Mouse (Mus musculus): Measurements from ENCODE around the gene Lmf1. TPM values are rescaled to one million over a fixed set of nuclear protein-coding genes. Genes with fewer than 3 reads are reported as not detected.

The Lmf1 gene
- polyA plus RNA-seq, 1 experiment from 2014 or later, result 32.7 TPM

DNA sequence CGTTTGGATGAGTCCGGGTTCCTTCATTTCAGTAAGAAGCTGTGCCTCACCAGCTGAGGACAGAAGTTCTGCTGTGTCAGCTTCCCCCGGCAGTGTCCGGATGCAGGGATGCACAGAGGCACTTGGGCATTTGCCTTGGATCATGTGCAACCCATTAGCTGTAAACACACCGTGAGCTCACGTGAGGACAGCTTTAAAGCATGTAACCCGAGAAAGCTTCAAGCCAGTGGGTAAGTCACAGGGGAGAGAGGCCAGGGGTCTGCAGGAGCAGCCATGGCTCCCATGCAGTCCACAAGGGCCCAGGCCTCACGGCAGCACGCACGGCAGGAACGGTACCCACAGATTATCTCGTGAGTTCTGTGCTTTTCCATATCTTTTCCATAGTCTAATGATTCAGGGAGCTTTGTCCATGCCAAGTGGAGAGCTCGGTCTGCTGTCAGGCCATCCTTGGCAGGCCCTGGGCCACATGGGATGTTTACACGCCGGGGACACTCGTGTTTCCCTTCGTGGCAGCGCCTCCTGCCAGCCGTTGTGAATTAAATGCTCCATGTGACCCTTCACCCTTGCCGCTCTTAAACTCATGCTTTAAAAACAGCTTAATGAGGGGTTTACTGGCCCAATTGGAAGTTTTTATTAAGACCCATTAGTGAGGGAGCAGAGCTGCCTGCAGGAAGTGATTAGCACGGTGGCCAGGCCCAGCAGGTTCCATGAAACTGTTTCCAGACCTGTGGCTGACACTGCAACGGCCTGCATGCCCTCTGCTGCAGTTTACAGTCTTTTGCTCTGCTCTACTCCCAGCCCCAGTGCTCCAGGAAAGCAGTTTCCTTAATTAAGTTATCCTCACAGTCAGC is 14.8 kb downstream of the Lmf1 start:
- no peak overlapping the region for H3K27ac ChIP-seq (ENCODE audit: low read length)
- no peak for ATAC-seq (ENCODE audit: low FRiP score, low TSS enrichment)
- H3K4me3 ChIP-seq (ENCODE audit: low read length), result no peak overlapping the region
- 0 out of 2 replicates have a peak overlapping the region, but pooled peaks have one; percentile 1 for H3K9ac ChIP-seq (replicated peaks; ENCODE audit: low read length)
- peaks cover 13% of the 10 kb centered on the region for H3K4me1 ChIP-seq (ENCODE audit: insufficient read depth, low read length)
- no peaks in the 10 kb centered on the region for H3K9me3 ChIP-seq (ENCODE audit: low read length)
- H3K36me3 ChIP-seq (ENCODE audit: insufficient read depth, low read length), result peaks cover 17% of the 10 kb centered on the region
- no peak overlapping the region for H3K4me2 ChIP-seq (replicated peaks; ENCODE audit: low read depth, low read length)
- 24% methylated on average over 22 of the region's 22 CpGs for WGBS
- H3K27me3 ChIP-seq (ENCODE audit: insufficient read depth, low read length), result no peaks in the 10 kb centered on the region

DNA sequence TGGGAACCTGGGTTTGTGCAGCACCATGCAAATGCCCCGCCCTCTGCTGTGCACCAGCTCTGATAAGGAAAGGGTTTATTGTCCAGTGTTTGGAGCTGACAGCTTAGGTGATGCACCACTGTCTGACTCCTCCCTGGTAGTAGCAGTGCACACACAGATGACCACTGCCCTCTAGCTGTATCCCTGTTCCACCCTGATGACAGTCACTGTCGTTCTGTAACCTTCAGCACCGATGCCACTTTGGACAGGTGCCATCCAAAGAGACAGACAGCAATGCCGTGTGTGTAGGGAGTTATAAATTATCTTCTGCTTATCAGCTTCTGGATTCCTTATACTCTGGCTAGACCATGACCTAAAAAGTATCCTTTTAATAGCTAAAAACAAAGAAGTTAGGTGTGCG is 16.6 kb downstream of the Lmf1 start:
- WGBS, result 72% methylated on average over 5 of the region's 5 CpGs
- Histone ChIP-seq H3K27ac (ENCODE audit: low read length) (no peak overlapping the region), H3K27me3 (ENCODE audit: insufficient read depth, low read length) (no peaks in the 10 kb centered on the region), H3K9ac (replicated peaks; ENCODE audit: low read length) (no peak overlapping the region), H3K36me3 (ENCODE audit: insufficient read depth, low read length) (peaks cover 10% of the 10 kb centered on the region), H3K9me3 (ENCODE audit: low read length) (no peaks in the 10 kb centered on the region), H3K4me2 (replicated peaks; ENCODE audit: low read depth, low read length) (no peak overlapping the region), H3K4me3 (ENCODE audit: low read length) (no peak overlapping the region), H3K4me1 (ENCODE audit: insufficient read depth, low read length) (peaks cover 13% of the 10 kb centered on the region)
- ATAC-seq (ENCODE audit: low FRiP score, low TSS enrichment), result no peak

DNA sequence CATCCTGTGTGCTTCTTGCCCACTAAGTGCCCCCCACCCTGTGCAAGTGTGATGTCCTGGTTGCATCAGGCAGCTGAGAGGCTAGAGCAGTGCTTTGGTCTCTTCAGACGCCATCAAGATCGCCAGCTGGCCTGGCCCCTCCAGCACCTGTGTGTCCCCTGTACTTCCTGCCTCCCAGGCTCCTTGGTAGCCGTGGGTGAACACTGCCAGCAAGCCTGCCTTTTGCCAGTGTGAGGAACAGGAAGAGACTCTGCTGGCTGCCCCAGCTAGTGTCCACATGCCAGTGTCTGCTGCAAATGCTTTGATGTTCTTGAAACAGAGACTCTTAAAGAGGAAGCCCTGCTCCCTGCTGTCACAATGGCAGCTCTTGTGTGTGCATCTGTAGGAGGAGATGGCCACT is 18.7 kb downstream of the Lmf1 start:
- Histone ChIP-seq H3K36me3 (ENCODE audit: insufficient read depth, low read length) (peaks cover 4% of the 10 kb centered on the region; the same call in 1 of the 2 replicates), H3K4me2 (replicated peaks; ENCODE audit: low read depth, low read length) (no peak overlapping the region), H3K27ac (ENCODE audit: low read length) (no peak overlapping the region), H3K4me1 (ENCODE audit: insufficient read depth, low read length) (peaks cover 13% of the 10 kb centered on the region), H3K27me3 (ENCODE audit: insufficient read depth, low read length) (no peaks in the 10 kb centered on the region), H3K9me3 (ENCODE audit: low read length) (no peaks in the 10 kb centered on the region), H3K4me3 (ENCODE audit: low read length) (no peak overlapping the region), H3K9ac (replicated peaks; ENCODE audit: low read length) (no peak overlapping the region)
- 54% methylated on average over 3 of the region's 3 CpGs for WGBS
- ATAC-seq (ENCODE audit: low FRiP score, low TSS enrichment), result no peak

- H3K9ac ChIP-seq (replicated peaks; ENCODE audit: low read length), result no peak overlapping the region
- no peaks in the 10 kb centered on the region for H3K9me3 ChIP-seq (ENCODE audit: low read length)
- no peak overlapping the region for H3K27ac ChIP-seq (ENCODE audit: low read length)
- WGBS, result 60% methylated on average over 8 of the region's 8 CpGs
- H3K4me2 ChIP-seq (replicated peaks; ENCODE audit: low read depth, low read length), result no peak overlapping the region
- no peaks in the 10 kb centered on the region for H3K4me1 ChIP-seq (ENCODE audit: insufficient read depth, low read length)
- no peaks in the 10 kb centered on the region for H3K27me3 ChIP-seq (ENCODE audit: insufficient read depth, low read length)
- H3K4me3 ChIP-seq (ENCODE audit: low read length), result no peak overlapping the region
- 0 out of 2 replicates have a peak, but pooled peaks have one; percentile 28 for ATAC-seq (ENCODE audit: low FRiP score, low TSS enrichment)
- no peaks in the 10 kb centered on the region for H3K36me3 ChIP-seq (ENCODE audit: insufficient read depth, low read length)
These were observed 23.5 kb downstream of the Lmf1 start for GRCm38 (mm10) chr17:25602366-25602765.

DNA sequence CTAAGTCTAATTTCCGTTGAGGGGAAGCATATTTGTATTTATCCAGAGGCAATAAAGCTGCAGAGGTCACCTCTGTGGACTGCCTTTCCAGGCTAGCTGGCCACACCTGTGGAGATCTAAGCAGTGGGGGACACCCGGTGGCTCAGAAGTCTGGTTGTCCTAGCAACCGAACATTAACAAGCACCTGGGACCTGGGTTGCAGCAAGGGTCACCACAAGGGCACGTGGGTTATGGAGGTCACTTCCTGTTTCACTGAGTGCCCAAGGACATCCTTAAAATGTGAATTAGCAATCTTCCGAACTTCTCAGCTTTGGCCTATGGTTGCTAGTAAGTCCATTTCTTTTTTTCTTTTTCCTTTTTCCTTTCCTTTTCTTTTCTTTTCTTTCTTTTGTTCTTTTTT is 25.3 kb downstream of the Lmf1 start:
- WGBS, result 20% methylated on average over 5 of the region's 5 CpGs
- no peak overlapping the region for H3K4me2 ChIP-seq (replicated peaks; ENCODE audit: low read depth, low read length)
- ATAC-seq (ENCODE audit: low FRiP score, low TSS enrichment), result no peak

GRCm38 (mm10) chr17:25608137-25608785 is 29.4 kb downstream of the Lmf1 start:
- Histone ChIP-seq H3K9me3 (ENCODE audit: low read length) (no peaks in the 10 kb centered on the region), H3K4me1 (ENCODE audit: insufficient read depth, low read length) (peaks cover 24% of the 10 kb centered on the region), H3K27me3 (ENCODE audit: insufficient read depth, low read length) (no peaks in the 10 kb centered on the region), H3K4me2 (replicated peaks; ENCODE audit: low read depth, low read length) (no peak overlapping the region), H3K27ac (ENCODE audit: low read length) (no peak overlapping the region), H3K9ac (replicated peaks; ENCODE audit: low read length) (no peak overlapping the region), H3K4me3 (ENCODE audit: low read length) (no peak overlapping the region), H3K36me3 (ENCODE audit: insufficient read depth, low read length) (0 out of 2 replicates have a peak, but pooled peaks cover 6% of the 10 kb centered on the region)
- no peak for ATAC-seq (ENCODE audit: low FRiP score, low TSS enrichment)
- WGBS, result 84% methylated on average over 11 of the region's 11 CpGs

More for the DNA sequence above, 25.3 kb downstream of the Lmf1 start:
- Histone ChIP-seq H3K27me3 (ENCODE audit: insufficient read depth, low read length) (no peaks in the 10 kb centered on the region), H3K4me3 (ENCODE audit: low read length) (no peak overlapping the region), H3K9ac (replicated peaks; ENCODE audit: low read length) (no peak overlapping the region), H3K36me3 (ENCODE audit: insufficient read depth, low read length) (no peaks in the 10 kb centered on the region), H3K9me3 (ENCODE audit: low read length) (no peaks in the 10 kb centered on the region), H3K27ac (ENCODE audit: low read length) (no peak overlapping the region), H3K4me1 (ENCODE audit: insufficient read depth, low read length) (peaks cover 7% of the 10 kb centered on the region; the same call in 1 of the 2 replicates)

DNA sequence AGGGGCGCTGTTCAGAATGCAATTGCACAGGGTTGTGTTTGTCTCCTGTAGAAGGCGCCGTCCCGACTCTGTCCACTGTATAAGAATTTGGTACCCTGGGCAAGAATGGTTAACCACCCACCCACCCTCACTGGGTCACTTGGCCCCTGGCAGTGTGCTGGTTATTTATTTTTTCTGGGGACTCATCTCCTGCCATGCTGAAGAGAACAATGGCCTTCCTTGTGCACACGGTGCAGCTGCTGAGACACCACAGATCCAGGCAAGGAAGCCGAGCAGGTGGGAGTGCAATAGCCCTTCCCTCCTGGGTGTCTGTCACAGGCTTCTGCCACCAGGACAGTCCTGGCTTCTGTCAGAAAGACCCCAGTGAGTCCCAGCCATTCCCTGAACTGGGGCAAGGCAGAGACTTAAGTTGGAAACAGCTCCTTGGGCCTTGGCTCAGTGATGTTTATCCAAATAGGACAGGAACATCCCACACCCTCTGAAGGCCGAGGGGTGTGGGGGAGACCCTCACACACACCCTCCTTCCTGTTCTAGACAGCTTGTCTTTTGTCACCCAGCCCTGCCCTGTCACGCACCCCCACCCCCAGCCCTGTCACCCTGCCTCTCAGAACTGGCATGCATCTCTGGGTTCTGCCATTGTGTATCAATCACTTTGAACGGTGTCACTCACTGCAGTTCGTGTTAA is 30.1 kb downstream of the Lmf1 start:
- ATAC-seq (ENCODE audit: low FRiP score, low TSS enrichment), result no peak
- peaks cover 24% of the 10 kb centered on the region for H3K4me1 ChIP-seq (ENCODE audit: insufficient read depth, low read length)
- H3K4me2 ChIP-seq (replicated peaks; ENCODE audit: low read depth, low read length), result no peak overlapping the region
- peak overlapping the region; percentile 20; the same call in 1 of the 2 replicates for H3K9ac ChIP-seq (replicated peaks; ENCODE audit: low read length)
- H3K27me3 ChIP-seq (ENCODE audit: insufficient read depth, low read length), result no peaks in the 10 kb centered on the region
- no peak overlapping the region for H3K4me3 ChIP-seq (ENCODE audit: low read length)
- 57% methylated on average over 10 of the region's 10 CpGs for WGBS
- H3K36me3 ChIP-seq (ENCODE audit: insufficient read depth, low read length), result 0 out of 2 replicates have a peak, but pooled peaks cover 10% of the 10 kb centered on the region
- H3K27ac ChIP-seq (ENCODE audit: low read length), result no peak overlapping the region
- H3K9me3 ChIP-seq (ENCODE audit: low read length), result no peaks in the 10 kb centered on the region

- 0 out of 2 replicates have a peak, but pooled peaks cover 10% of the 10 kb centered on the region for H3K36me3 ChIP-seq (ENCODE audit: insufficient read depth, low read length)
- H3K4me1 ChIP-seq (ENCODE audit: insufficient read depth, low read length), result peaks cover 24% of the 10 kb centered on the region
- H3K9ac ChIP-seq (replicated peaks; ENCODE audit: low read length), result no peak overlapping the region
- no peak for ATAC-seq (ENCODE audit: low FRiP score, low TSS enrichment)
- H3K27me3 ChIP-seq (ENCODE audit: insufficient read depth, low read length), result no peaks in the 10 kb centered on the region
- 69% methylated on average over 3 of the region's 3 CpGs for WGBS
- no peak overlapping the region for H3K4me2 ChIP-seq (replicated peaks; ENCODE audit: low read depth, low read length)
- no peak overlapping the region for H3K27ac ChIP-seq (ENCODE audit: low read length)
- no peak overlapping the region for H3K4me3 ChIP-seq (ENCODE audit: low read length)
- H3K9me3 ChIP-seq (ENCODE audit: low read length), result no peaks in the 10 kb centered on the region
These were observed 30.6 kb downstream of the Lmf1 start for GRCm38 (mm10) chr17:25609506-25609828.

GRCm38 (mm10) chr17:25610151-25610550 is 31.3 kb downstream of the Lmf1 start:
- H3K27ac ChIP-seq (ENCODE audit: low read length), result no peak overlapping the region

More at GRCm38 (mm10) chr17:25610151-25610550, 31.3 kb downstream of the Lmf1 start:
- Histone ChIP-seq H3K36me3 (ENCODE audit: insufficient read depth, low read length) (0 out of 2 replicates have a peak, but pooled peaks cover 10% of the 10 kb centered on the region), H3K9ac (replicated peaks; ENCODE audit: low read length) (no peak overlapping the region), H3K9me3 (ENCODE audit: low read length) (no peaks in the 10 kb centered on the region), H3K4me1 (ENCODE audit: insufficient read depth, low read length) (peaks cover 24% of the 10 kb centered on the region), H3K4me3 (ENCODE audit: low read length) (no peak overlapping the region), H3K4me2 (replicated peaks; ENCODE audit: low read depth, low read length) (no peak overlapping the region), H3K27me3 (ENCODE audit: insufficient read depth, low read length) (no peaks in the 10 kb centered on the region)
- no peak for ATAC-seq (ENCODE audit: low FRiP score, low TSS enrichment)
- 40% methylated on average over 9 of the region's 9 CpGs for WGBS

Measured in kidney, embryonic 16.5 days (tissue).